Mouse (Mus musculus) embryo, embryonic 9.5 days (tissue): ENCODE results near the gene 6030452D12Rik.

Source experiments
- DNase-seq: peaks from one replicate; pipeline ENCODE4 v3.0.0-alpha.2; 2017; ENCODE audit errors: extremely low spot score

The 6030452D12Rik gene

GRCm38 (mm10) chr8:106500018-106500685 lies at the start of gene 6030452D12Rik:
Gene 6030452D12Rik (plus strand): TSS chr8:106500522.
- no peak for DNase-seq

- no peak for DNase-seq
Measured at GRCm38 (mm10) chr8:106451301-106452085, 48.8 kb upstream of the 6030452D12Rik start.

- no peak for DNase-seq
Measured at GRCm38 (mm10) chr8:106452701-106453481, 47.4 kb upstream of the 6030452D12Rik start.

GRCm38 (mm10) chr8:106454036-106454435 lies 46.3 kb upstream of the 6030452D12Rik start:
- no peak for DNase-seq

GRCm38 (mm10) chr8:106462131-106462530 lies 38.2 kb upstream of the 6030452D12Rik start:
- DNase-seq: no peak

GRCm38 (mm10) chr8:106463795-106464194 lies 36.5 kb upstream of the 6030452D12Rik start:
- no peak for DNase-seq

- peak; percentile 10 for DNase-seq
Measured at GRCm38 (mm10) chr8:106469485-106469884, 30.8 kb upstream of the 6030452D12Rik start.

GRCm38 (mm10) chr8:106474001-106474400 lies 26.3 kb upstream of the 6030452D12Rik start:
- no peak for DNase-seq

GRCm38 (mm10) chr8:106504241-106504640 lies 3.9 kb downstream of the 6030452D12Rik start:
- DNase-seq: no peak

GRCm38 (mm10) chr8:106505328-106505965 lies 5.1 kb downstream of the 6030452D12Rik start:
- no peak for DNase-seq

- no peak for DNase-seq
Measured at GRCm38 (mm10) chr8:106506106-106506505, 5.8 kb downstream of the 6030452D12Rik start.

- DNase-seq: peak; percentile 71
Measured at GRCm38 (mm10) chr8:106507761-106508331, 7.5 kb downstream of the 6030452D12Rik start.

GRCm38 (mm10) chr8:106508456-106508855 lies 8.1 kb downstream of the 6030452D12Rik start:
- DNase-seq: no peak

GRCm38 (mm10) chr8:106509079-106509780 lies 8.9 kb downstream of the 6030452D12Rik start:
- DNase-seq: no peak

GRCm38 (mm10) chr8:106510365-106510975 lies 10.1 kb downstream of the 6030452D12Rik start, which contains the start of gene Cdh3:
Gene Cdh3 (plus strand): TSS chr8:106510891.
- DNase-seq: peak; percentile 65

GRCm38 (mm10) chr8:106511065-106511501 lies 10.8 kb downstream of the 6030452D12Rik start:
- DNase-seq: no peak

GRCm38 (mm10) chr8:106511531-106512041 lies 11.3 kb downstream of the 6030452D12Rik start:
- peak; percentile 79 for DNase-seq

GRCm38 (mm10) chr8:106512475-106513150 lies 12.3 kb downstream of the 6030452D12Rik start:
- DNase-seq: no peak

GRCm38 (mm10) chr8:106515946-106516479 lies 15.7 kb downstream of the 6030452D12Rik start:
- DNase-seq: no peak
